Mouse (Mus musculus) kidney, embryonic 15.5 days (tissue): ENCODE measurements around the gene H60b. TPM values are rescaled to one million over a fixed set of nuclear protein-coding genes. Genes with fewer than 3 reads are reported as not detected.

Experiments used
- ATAC-seq: fragments of 200-750 bp; cut with Nextera tagmentation; replicated peaks from 2 replicates; pipeline ENCODE4 v1.8.0; 2017; ENCODE audit warnings: moderate TSS enrichment; ENCODE audit not compliant: low FRiP score
- H3K27ac ChIP-seq: fragments of 300-500 bp; sonication (generic); 2 replicates; pipeline ENCODE4 v1.5.1; 2015; ENCODE audit warnings: mild to moderate bottlenecking, inconsistent platforms
- H3K27me3 ChIP-seq: fragments of 300-500 bp; sonication (generic); 2 replicates; pipeline ENCODE4 v1.6.1; 2015; ENCODE audit warnings: inconsistent platforms
- H3K36me3 ChIP-seq: fragments of 300-500 bp; sonication (generic); 2 replicates; pipeline ENCODE4 v1.6.1; 2015; ENCODE audit warnings: inconsistent platforms
- H3K4me1 ChIP-seq: fragments of 300-500 bp; sonication (generic); 2 replicates; pipeline ENCODE4 v1.6.1; 2015; ENCODE audit warnings: inconsistent platforms
- H3K4me2 ChIP-seq: fragments of 300-500 bp; sonication (generic); 2 replicates; pipeline ENCODE4 v1.6.1; 2015; ENCODE audit warnings: moderate library complexity, mild to moderate bottlenecking, inconsistent platforms
- H3K4me3 ChIP-seq: fragments of 300-500 bp; sonication (generic); replicated peaks from 2 replicates; pipeline ENCODE4 v1.5.1; 2015; ENCODE audit warnings: mild to moderate bottlenecking, inconsistent platforms
- H3K9ac ChIP-seq: fragments of 300-500 bp; sonication (generic); 2 replicates; pipeline ENCODE4 v1.6.1; 2015; ENCODE audit warnings: mild to moderate bottlenecking, inconsistent platforms
- H3K9me3 ChIP-seq: fragments of 300-500 bp; sonication (generic); replicated peaks from 2 replicates; pipeline ENCODE4 v1.6.1; 2016; ENCODE audit warnings: inconsistent platforms
- WGBS: fragments of 180-500 bp; shearing (Covaris S2); methylation state at CpG from one replicate; pipeline ENCODE4 v1.1.7; 2015; ENCODE audit warnings: mixed read lengths; 5-methylcytosine and 5-hydroxymethylcytosine counted together
- polyA plus RNA-seq: library from polyadenylated mRNA; unstranded; fragments of >200 nt; fragmentation: Nextera tagmentation; extraction: Ambion mirVana; gene quantifications from 2 replicates; pipeline ENCODE4 v1.2.1, GENCODE M21; 2015

Gene H60b
- polyA plus RNA-seq, 1 experiment from 2014 or later = 1.2 TPM

DNA sequence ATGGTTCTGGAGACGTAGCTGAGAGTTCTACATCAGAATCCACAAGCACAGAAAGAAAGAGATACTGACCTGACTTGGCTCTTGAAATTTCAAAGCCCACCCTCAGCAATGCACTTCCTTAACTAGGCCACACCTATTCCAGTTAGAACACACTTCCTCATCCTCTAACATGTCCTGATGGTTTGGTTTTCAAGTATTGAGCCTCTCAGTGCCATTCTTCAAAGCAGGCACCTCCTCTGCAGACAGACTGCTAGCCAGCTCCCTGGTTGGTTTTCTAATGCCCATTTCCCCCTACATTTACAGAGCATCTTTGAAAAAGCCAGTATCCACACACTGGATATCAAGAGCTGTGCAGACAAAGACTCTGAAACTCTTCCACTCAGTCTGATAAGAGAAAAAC, 143.3 kb downstream of the H60b start:
- no peak overlapping the region for H3K27ac ChIP-seq
- H3K4me2 ChIP-seq = no peak overlapping the region
- no peaks in the 10 kb centered on the region for H3K36me3 ChIP-seq
- WGBS = 47% methylated on average over 1 of the region's 1 CpGs
- H3K4me1 ChIP-seq = 0 out of 2 replicates have a peak, but pooled peaks cover 3% of the 10 kb centered on the region
- H3K9ac ChIP-seq = no peak overlapping the region
- no peak for ATAC-seq
- H3K27me3 ChIP-seq = no peaks in the 10 kb centered on the region
- no peaks in the 10 kb centered on the region for H3K9me3 ChIP-seq
- H3K4me3 ChIP-seq = no peak overlapping the region

GRCm38 (mm10) chr10:22302344-22303057, 144.1 kb downstream of the H60b start:
- Histone ChIP-seq H3K4me3 (no peak overlapping the region), H3K4me1 (0 out of 2 replicates have a peak, but pooled peaks cover 3% of the 10 kb centered on the region), H3K9me3 (no peaks in the 10 kb centered on the region), H3K27ac (no peak overlapping the region), H3K36me3 (no peaks in the 10 kb centered on the region), H3K27me3 (no peaks in the 10 kb centered on the region), H3K9ac (no peak overlapping the region), H3K4me2 (no peak overlapping the region)
- WGBS = 73% methylated on average over 5 of the region's 5 CpGs
- no peak for ATAC-seq

DNA sequence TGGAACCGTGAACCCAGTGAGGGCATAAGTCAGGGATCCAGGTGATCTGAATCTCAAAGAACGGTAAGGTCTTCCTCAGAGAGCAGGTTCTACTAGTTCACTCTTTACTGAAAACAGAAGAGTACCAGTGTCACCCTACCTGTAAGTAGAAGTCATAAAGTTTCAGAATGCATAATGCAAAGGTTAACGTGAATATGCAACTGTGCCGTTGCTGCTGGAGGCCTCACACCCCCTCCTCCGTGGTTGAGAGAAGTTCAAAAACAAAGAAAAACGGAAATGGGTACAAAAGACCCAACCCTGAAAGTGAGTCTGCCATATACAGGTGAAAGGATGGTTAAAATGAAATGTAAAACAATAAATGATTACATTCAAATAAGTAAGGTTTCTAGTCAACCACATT, 145.3 kb downstream of the H60b start:
- WGBS = 86% methylated on average over 6 of the region's 6 CpGs
- Histone ChIP-seq H3K4me1 (no peaks in the 10 kb centered on the region), H3K4me3 (no peak overlapping the region), H3K9ac (no peak overlapping the region), H3K36me3 (no peaks in the 10 kb centered on the region), H3K4me2 (no peak overlapping the region), H3K9me3 (no peaks in the 10 kb centered on the region), H3K27me3 (no peaks in the 10 kb centered on the region), H3K27ac (no peak overlapping the region)
- no peak for ATAC-seq

DNA sequence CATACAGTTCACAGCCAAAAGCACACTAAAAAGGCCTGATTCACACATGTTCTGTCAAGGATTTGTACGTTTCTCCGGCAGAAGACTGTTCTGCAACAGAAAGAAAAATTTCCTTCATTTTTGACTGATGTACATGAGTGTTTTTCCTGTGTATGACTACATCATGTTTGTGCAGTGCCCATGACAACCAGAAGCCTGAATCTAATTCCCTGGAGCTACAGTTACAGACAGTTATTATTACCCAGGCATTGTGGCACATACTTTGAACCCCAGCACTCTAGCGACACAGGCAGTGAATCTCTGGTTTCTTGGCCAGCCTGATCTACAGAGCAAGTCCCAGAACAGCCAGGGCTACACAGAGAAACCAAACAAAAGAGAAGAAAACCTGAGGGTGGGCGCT, 147.4 kb downstream of the H60b start:
- Histone ChIP-seq H3K27ac (no peak overlapping the region), H3K36me3 (no peaks in the 10 kb centered on the region), H3K4me2 (no peak overlapping the region), H3K9me3 (no peaks in the 10 kb centered on the region), H3K4me3 (no peak overlapping the region), H3K27me3 (no peaks in the 10 kb centered on the region), H3K4me1 (no peaks in the 10 kb centered on the region), H3K9ac (no peak overlapping the region)
- no peak for ATAC-seq
- WGBS = 85% methylated on average over 4 of the region's 4 CpGs

GRCm38 (mm10) chr10:22306452-22306851, 148.1 kb downstream of the H60b start:
- H3K9me3 ChIP-seq = no peaks in the 10 kb centered on the region
- no peak overlapping the region for H3K4me3 ChIP-seq
- WGBS = 49% methylated on average over 4 of the region's 4 CpGs
- H3K27me3 ChIP-seq = no peaks in the 10 kb centered on the region
- H3K4me2 ChIP-seq = no peak overlapping the region
- no peak overlapping the region for H3K27ac ChIP-seq
- no peaks in the 10 kb centered on the region for H3K36me3 ChIP-seq
- H3K4me1 ChIP-seq = no peaks in the 10 kb centered on the region
- ATAC-seq = no peak
- H3K9ac ChIP-seq = no peak overlapping the region

GRCm38 (mm10) chr10:22308221-22308620, 149.8 kb downstream of the H60b start:
- Histone ChIP-seq H3K9ac (no peak overlapping the region), H3K27me3 (no peaks in the 10 kb centered on the region), H3K9me3 (no peaks in the 10 kb centered on the region), H3K4me1 (no peaks in the 10 kb centered on the region), H3K27ac (no peak overlapping the region), H3K4me3 (no peak overlapping the region), H3K4me2 (no peak overlapping the region), H3K36me3 (no peaks in the 10 kb centered on the region)
- WGBS = 65% methylated on average over 1 of the region's 1 CpGs
- ATAC-seq = no peak

- Histone ChIP-seq H3K27ac (no peak overlapping the region), H3K36me3 (no peaks in the 10 kb centered on the region), H3K4me2 (no peak overlapping the region), H3K4me1 (no peaks in the 10 kb centered on the region), H3K4me3 (no peak overlapping the region), H3K9ac (no peak overlapping the region), H3K27me3 (no peaks in the 10 kb centered on the region), H3K9me3 (no peaks in the 10 kb centered on the region)
- no peak for ATAC-seq
- 88% methylated on average over 2 of the region's 2 CpGs for WGBS
Measured at GRCm38 (mm10) chr10:22322858-22323257, 164.5 kb downstream of the H60b start.

Other genes starting within 250 kb of the H60b start
- gene 4930444G20Rik, start 90.5 kb upstream of the H60b start, polyA plus RNA-seq = not detected in 2 replicates
- 21.6 and 29.6 TPM in 2 replicates for gene E030030I06Rik, start 9.3 kb upstream of the H60b start, polyA plus RNA-seq
- 11.7 and 12.7 TPM in 2 replicates for gene Raet1e, start within 50 bp of the H60b start, polyA plus RNA-seq
- 13.7 and 15.2 TPM in 2 replicates for gene Raet1d, start 202.0 kb downstream of the H60b start, polyA plus RNA-seq